Mouse (Mus musculus) heart, embryonic 13.5 days (tissue): Measurements from ENCODE around the gene Pfn3. TPM values are rescaled to one million over a fixed set of nuclear protein-coding genes. Genes with fewer than 3 reads are reported as not detected.

Source experiments
- ATAC-seq: fragments of 200-750 bp; cut with Nextera tagmentation; 2 replicates; pipeline ENCODE4 v1.8.0; 2017; ENCODE audit warnings: moderate TSS enrichment; ENCODE audit not compliant: insufficient number of reproducible peaks, low FRiP score, low TSS enrichment; ENCODE audit errors: extremely low read depth
- H3K27ac ChIP-seq: fragments of 300-500 bp; sonication (generic); replicated peaks from 2 replicates; pipeline ENCODE4 v1.5.1; 2015; ENCODE audit warnings: moderate library complexity, mild to moderate bottlenecking, inconsistent platforms
- H3K27me3 ChIP-seq: fragments of 300-500 bp; sonication (generic); replicated peaks from 2 replicates; pipeline ENCODE4 v1.6.1; 2015; ENCODE audit warnings: mild to moderate bottlenecking, inconsistent platforms
- H3K36me3 ChIP-seq: fragments of 300-500 bp; sonication (generic); 2 replicates; pipeline ENCODE4 v1.6.1; 2015; ENCODE audit warnings: mild to moderate bottlenecking, inconsistent platforms
- H3K4me1 ChIP-seq: fragments of 300-500 bp; sonication (generic); 2 replicates; pipeline ENCODE4 v1.6.1; 2015; ENCODE audit warnings: inconsistent platforms
- H3K4me2 ChIP-seq: fragments of 300-500 bp; sonication (generic); 2 replicates; pipeline ENCODE4 v1.6.1; 2015; ENCODE audit warnings: inconsistent platforms, mild to moderate bottlenecking, moderate library complexity
- H3K4me3 ChIP-seq: fragments of 300-500 bp; sonication (generic); 2 replicates; pipeline ENCODE4 v1.5.1; 2015; ENCODE audit warnings: moderate library complexity, mild to moderate bottlenecking, inconsistent platforms
- H3K9ac ChIP-seq: fragments of 300-500 bp; sonication (generic); 2 replicates; pipeline ENCODE4 v1.6.1; 2015; ENCODE audit warnings: inconsistent platforms, mild to moderate bottlenecking, moderate library complexity
- H3K9me3 ChIP-seq: fragments of 300-500 bp; sonication (generic); 2 replicates; pipeline ENCODE4 v1.6.1; 2016; ENCODE audit warnings: inconsistent platforms
- WGBS: fragments of 180-500 bp; shearing (Covaris S2); methylation state at CpG from one replicate; pipeline ENCODE4 v1.1.7; 2015; ENCODE audit warnings: mixed read lengths; 5-methylcytosine and 5-hydroxymethylcytosine counted together
- polyA plus RNA-seq: library from polyadenylated mRNA; unstranded; fragments of >200 nt; fragmentation: Nextera tagmentation; extraction: Ambion mirVana; gene quantifications from 2 replicates; pipeline ENCODE4 v1.2.1, GENCODE M21; 2015

The Pfn3 gene
- polyA plus RNA-seq, 1 experiment from 2014 or later = not detected

DNA sequence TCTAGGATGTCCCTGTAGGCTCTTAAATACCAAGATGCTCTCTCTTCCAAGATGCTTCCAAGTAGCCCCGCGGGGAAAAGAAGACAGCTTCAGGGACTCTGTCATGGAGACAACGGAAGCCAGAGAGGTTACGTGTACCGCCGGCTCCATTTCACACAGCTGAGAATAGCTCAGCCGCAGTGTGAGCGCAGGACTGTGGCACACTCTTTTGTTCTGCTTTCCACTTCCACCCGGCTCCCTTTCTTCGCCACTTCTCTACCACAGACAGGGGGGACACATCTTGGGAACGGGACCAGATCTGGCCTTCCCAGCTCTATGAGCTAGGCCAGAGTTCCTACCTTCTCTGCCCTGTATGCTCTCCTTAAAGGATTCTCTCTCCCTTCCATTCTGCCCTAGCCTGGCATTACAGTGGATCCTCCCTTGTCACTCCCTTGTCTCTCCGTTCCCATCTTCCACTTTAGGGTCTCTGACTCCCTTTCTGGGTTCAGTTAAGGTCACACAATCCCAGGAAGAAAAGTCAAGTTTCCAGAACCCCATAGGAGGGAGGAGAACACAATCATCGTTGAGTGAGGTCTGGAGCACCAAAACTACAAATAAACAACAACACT is 9.1 kb downstream of the Pfn3 start:
- no peaks in the 10 kb centered on the region for H3K4me1 ChIP-seq
- no peak overlapping the region for H3K27ac ChIP-seq
- H3K27me3 ChIP-seq = peaks cover 97% of the 10 kb centered on the region
- peak overlapping the region; percentile 0; the same call in 1 of the 2 replicates for H3K9ac ChIP-seq
- no peaks in the 10 kb centered on the region for H3K36me3 ChIP-seq
- H3K9me3 ChIP-seq = no peaks in the 10 kb centered on the region
- whole genome bisulfite sequencing = 57% methylated on average over 13 of the region's 13 CpGs
- no peak overlapping the region for H3K4me2 ChIP-seq
- no peak for ATAC-seq
- H3K4me3 ChIP-seq = no peak overlapping the region

DNA sequence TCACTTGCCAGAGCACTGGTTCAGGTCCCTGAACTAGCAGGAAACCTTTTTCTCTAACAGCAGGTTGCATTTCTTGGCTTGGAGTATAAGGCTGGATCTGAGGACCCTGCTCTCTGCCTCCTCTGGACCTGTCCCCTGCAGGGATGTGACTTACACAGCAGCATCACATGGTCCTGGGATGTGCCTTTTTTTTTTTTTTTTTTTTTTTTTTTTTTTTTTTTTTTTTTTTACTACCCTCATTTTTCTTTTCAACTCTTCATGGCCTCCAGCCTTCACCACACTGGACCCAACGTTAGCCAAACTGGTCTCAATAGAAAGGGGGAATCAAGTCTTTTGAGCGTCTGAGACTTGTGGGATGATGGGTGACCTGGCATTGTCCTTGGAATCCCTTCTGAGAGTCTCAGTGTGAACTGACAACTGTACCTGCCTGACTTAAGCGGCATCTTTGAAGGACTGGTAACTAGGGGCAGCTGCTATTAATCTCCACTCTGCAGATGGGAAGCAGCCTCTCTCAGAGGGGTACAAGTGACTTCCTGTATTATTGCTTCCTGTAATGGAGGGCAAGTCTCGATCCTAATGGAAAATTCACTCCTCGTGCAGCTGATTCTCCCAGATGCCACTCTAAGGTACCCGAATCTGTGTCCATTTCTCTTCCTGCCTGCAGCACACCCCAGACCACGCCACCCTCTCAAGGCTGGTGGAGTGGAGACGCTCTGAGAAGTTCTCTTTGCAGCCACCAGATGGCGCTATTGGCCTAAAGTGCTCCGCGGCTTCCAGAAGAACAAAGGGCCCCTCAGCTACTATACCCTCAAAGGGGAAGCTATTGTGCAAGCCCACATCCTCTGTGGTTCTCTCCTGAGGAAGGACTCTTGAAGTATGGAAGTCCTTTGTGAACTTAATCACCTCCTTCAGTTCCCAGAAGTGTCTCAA is 9.9 kb downstream of the Pfn3 start:
- ATAC-seq = no peak
- Histone ChIP-seq H3K27me3 (peaks cover 97% of the 10 kb centered on the region), H3K4me3 (no peak overlapping the region), H3K4me1 (no peaks in the 10 kb centered on the region), H3K27ac (no peak overlapping the region), H3K36me3 (no peaks in the 10 kb centered on the region), H3K4me2 (no peak overlapping the region; the same call in 1 of the 2 replicates), H3K9me3 (no peaks in the 10 kb centered on the region), H3K9ac (peak overlapping the region; percentile 0; the same call in 1 of the 2 replicates)
- 12% methylated on average over 11 of the region's 11 CpGs for WGBS

DNA sequence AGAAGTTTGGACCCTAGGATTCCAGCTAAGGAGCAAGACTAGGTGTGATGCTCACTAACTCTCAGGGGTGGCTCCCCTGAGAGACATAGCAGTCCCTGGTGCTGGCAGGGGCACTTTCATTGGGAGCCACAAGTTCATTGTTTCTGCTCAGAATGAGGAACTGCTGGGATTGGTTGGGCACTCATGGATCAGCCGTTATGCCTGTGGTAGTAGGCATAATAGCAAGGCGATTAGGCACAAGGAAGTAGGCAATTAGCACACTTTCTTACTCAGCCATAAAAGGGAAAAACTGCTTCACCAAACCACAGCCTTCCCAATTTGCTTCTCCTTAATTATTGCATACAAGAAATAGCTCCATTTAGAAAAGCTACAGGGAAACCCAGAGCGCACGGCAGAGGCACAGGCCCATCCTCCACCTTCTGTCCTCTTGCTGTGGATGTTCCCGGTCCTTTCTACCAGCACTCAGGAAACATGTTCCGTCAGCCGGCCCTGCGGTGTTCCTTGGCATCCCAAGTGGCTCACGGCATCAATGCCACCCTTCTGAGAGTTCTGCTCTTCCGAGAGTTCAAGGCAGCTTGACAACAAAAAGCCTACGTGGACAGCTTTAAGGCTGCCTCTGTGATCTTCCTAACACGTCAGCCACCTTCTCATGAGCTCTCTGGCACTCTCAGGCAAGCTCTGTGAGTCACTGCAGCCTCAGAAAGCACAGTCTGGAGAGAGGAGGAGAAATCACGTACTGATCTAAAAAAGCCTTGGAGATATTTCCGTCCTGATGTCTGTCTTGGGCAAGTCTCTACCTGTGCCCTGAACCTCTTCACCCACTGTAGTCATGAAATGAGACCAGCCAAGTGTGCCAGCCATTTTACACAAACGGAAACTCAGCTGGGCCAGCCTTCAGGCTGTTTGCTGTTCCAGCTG is 10.8 kb downstream of the Pfn3 start:
- Histone ChIP-seq H3K27me3 (peaks cover 97% of the 10 kb centered on the region), H3K4me2 (no peak overlapping the region), H3K36me3 (no peaks in the 10 kb centered on the region), H3K9ac (no peak overlapping the region), H3K9me3 (no peaks in the 10 kb centered on the region), H3K27ac (no peak overlapping the region), H3K4me1 (no peaks in the 10 kb centered on the region), H3K4me3 (no peak overlapping the region)
- WGBS = 67% methylated on average over 15 of the region's 15 CpGs
- no peak for ATAC-seq

DNA sequence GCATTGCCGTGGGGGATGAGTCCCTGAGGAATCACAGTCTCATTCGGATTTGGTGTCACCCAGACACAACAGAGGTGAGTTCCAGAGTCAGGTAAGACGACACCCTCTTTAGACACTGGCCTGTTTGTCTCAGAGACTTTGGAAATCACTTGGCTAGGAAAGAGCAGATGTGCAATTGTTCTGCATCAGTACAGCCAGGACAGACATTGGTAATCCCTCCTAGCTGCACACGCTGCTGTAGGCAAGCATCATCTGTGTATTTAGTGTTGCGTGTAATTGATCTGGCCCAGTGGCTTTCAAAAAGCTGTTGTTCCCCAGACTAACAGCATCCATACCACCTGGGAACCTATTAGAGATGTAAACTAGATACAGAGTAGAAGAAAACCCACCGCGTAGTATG is 11.8 kb downstream of the Pfn3 start:
- H3K36me3 ChIP-seq = no peaks in the 10 kb centered on the region
- no peaks in the 10 kb centered on the region for H3K9me3 ChIP-seq
- H3K27me3 ChIP-seq = peaks cover 94% of the 10 kb centered on the region
- no peak overlapping the region for H3K9ac ChIP-seq
- H3K4me3 ChIP-seq = no peak overlapping the region
- H3K4me2 ChIP-seq = no peak overlapping the region
- H3K4me1 ChIP-seq = no peaks in the 10 kb centered on the region
- no peak for ATAC-seq
- H3K27ac ChIP-seq = no peak overlapping the region
- 75% methylated on average over 7 of the region's 7 CpGs for WGBS

DNA sequence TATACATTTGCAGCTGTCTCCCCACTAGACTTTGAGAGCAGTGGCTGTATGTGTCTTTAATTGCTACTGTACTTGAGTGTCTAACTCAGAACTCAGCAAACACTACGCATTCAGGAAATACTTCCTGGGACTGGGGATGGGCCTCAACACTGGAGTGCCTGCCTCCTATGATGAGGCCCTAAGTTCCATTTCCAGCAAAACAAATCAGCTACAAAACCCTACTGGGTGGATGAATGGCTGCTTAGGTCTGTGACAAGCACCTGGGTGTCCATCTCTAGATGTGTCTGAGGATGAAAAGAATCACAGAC is 15.0 kb downstream of the Pfn3 start:
- WGBS = 76% methylated on average over 1 of the region's 1 CpGs
- Histone ChIP-seq H3K9me3 (no peaks in the 10 kb centered on the region), H3K27ac (no peak overlapping the region), H3K36me3 (no peaks in the 10 kb centered on the region), H3K4me1 (no peaks in the 10 kb centered on the region), H3K27me3 (peaks cover 75% of the 10 kb centered on the region), H3K4me2 (no peak overlapping the region), H3K9ac (no peak overlapping the region), H3K4me3 (no peak overlapping the region)
- ATAC-seq = no peak

DNA sequence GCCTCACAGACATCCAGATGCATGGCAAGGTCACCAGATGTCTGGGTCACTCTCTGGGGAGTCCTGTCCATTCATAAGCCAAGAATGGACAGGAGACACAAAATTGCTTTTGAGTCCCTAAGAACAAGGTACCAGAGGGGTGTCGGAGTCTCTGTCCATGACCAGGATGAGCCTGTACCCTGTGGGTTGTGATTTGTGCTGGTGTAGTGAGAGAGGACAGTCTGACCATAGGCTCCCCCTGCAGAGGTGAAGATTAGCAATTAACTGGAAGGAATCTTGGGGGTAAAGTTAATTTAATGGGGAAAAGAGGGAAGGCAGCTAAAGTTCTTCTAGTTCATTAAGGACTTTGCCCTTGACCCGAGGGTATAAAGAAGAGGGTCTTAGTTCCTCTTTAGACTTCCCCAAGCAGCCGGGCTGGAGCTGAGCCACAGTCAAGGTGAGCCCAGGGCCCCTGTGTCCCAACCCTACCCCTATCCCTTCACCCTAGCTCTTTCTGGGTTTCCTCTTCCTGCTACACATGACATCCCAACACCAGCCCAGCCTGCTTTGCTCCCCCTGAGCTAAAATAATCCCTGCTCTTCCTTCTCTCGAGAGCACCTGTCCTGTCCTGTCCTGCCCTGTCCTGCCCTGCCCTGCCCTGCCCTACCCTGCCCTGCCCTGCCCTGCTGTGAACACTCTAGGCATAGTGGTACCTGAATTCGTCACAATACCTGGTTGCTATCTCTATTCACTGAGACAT is 15.6 kb downstream of the Pfn3 start:
- Histone ChIP-seq H3K4me2 (no peak overlapping the region), H3K9ac (no peak overlapping the region), H3K9me3 (no peaks in the 10 kb centered on the region), H3K4me3 (no peak overlapping the region), H3K36me3 (no peaks in the 10 kb centered on the region), H3K27me3 (peaks cover 76% of the 10 kb centered on the region), H3K27ac (no peak overlapping the region), H3K4me1 (no peaks in the 10 kb centered on the region)
- ATAC-seq = no peak
- WGBS = 55% methylated on average over 5 of the region's 5 CpGs

DNA sequence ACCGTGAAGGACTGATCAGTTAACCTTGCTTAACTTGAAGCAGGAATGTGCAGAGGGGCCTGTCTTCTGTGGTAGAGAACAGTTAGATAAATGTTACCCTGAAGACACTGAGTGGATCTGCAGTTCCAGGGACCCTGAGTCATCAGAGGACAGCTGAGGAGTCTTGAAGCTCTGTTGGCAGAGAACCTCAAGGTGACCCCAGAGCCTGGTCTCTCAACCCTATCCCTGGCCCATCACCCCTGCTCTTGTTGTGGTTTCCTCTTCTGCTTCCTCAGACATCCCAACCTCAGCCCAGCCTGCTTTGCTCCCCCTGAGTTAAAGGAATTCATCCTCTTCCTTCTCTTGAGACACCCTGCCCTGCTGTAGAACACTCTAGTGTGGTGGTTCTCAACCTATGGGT is 16.9 kb downstream of the Pfn3 start, which contains the start of gene Slc34a1:
TSS of gene Slc34a1 (plus strand) at position 100 of the 400 bp plus-strand sequence.
- Histone ChIP-seq H3K9me3 (no peaks in the 10 kb centered on the region), H3K4me1 (no peaks in the 10 kb centered on the region), H3K36me3 (no peaks in the 10 kb centered on the region), H3K9ac (no peak within 1 kb of the TSS), H3K27ac (no peak within 1 kb of the TSS), H3K4me3 (no peak within 1 kb of the TSS), H3K4me2 (no peak within 1 kb of the TSS), H3K27me3 (peaks cover 69% of the 10 kb centered on the region)
- no peak for ATAC-seq
- 56% methylated on average over 1 of the region's 1 CpGs for WGBS

DNA sequence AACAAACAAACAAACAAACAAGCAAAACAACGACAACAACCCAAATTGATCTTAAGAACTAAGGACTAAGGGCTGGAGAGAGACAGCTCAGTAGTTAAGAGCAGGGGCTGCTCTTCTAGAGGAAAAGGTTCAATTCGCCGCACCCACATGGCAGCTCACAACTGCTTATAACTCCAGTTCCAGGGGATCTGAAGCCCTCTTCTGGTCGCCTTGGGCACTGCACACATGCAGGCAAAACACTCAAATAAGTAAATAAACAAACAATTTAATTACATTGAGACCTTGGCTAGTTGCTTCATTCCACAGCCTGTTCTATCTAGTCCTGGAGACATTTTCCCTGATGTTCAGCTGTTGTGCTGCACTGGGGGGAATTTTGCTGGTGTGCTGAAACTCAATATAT is 22.1 kb downstream of the Pfn3 start:
- 70% methylated on average over 4 of the region's 4 CpGs for WGBS
- Histone ChIP-seq H3K4me2 (no peak overlapping the region), H3K36me3 (no peaks in the 10 kb centered on the region), H3K4me3 (no peak overlapping the region), H3K9me3 (0 out of 2 replicates have a peak, but pooled peaks cover 3% of the 10 kb centered on the region), H3K27ac (no peak overlapping the region), H3K9ac (no peak overlapping the region), H3K4me1 (no peaks in the 10 kb centered on the region), H3K27me3 (peaks cover 23% of the 10 kb centered on the region)
- ATAC-seq = no peak

DNA sequence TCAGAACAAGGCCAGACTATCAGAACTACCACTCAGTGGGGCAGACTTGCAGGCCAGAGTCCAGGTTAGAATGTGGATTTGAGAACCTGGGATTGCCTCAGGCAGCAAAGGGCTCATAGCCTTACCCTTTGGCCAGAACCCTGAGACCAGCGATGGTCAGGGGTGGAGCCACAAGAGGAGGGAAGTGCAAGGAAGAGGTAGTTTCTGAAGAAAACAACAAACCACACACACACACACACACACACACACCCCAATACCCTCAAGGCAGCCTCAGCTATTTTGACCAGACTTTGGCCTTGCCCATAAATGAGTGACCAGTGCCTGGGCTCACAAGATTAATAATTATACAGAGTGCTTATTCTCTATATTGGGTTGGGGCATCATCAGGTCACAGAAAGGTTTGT is 23.4 kb downstream of the Pfn3 start:
- Histone ChIP-seq H3K4me2 (no peak overlapping the region), H3K4me3 (no peak overlapping the region), H3K27ac (no peak overlapping the region), H3K9me3 (0 out of 2 replicates have a peak, but pooled peaks cover 3% of the 10 kb centered on the region), H3K4me1 (no peaks in the 10 kb centered on the region), H3K27me3 (peaks cover 20% of the 10 kb centered on the region), H3K9ac (no peak overlapping the region), H3K36me3 (no peaks in the 10 kb centered on the region)
- WGBS = 75% methylated on average over 1 of the region's 1 CpGs
- no peak for ATAC-seq

DNA sequence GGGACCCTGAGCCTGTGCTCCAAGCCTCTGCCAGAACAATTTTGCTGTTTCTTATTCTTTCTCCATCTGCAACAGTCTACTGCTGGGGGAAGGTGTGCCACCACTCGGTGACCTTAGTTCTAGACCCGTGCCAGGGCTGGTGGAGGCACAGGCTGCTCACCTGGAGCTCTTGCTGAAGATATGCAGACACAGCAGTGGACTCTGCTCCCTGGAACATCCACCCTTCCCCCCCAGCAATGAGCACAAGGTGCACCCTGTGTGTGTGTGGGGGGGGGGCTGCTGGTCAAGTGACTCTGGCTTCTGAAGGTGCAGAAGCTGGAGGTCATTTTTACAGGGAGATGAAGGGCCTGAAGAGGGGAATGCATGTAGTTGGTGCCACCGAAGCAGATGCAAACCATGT is 24.4 kb downstream of the Pfn3 start:
- Histone ChIP-seq H3K9me3 (0 out of 2 replicates have a peak, but pooled peaks cover 3% of the 10 kb centered on the region), H3K27me3 (peaks cover 16% of the 10 kb centered on the region), H3K27ac (no peak overlapping the region), H3K4me2 (no peak overlapping the region), H3K4me1 (no peaks in the 10 kb centered on the region), H3K36me3 (no peaks in the 10 kb centered on the region), H3K9ac (no peak overlapping the region), H3K4me3 (no peak overlapping the region)
- WGBS = 74% methylated on average over 3 of the region's 3 CpGs
- no peak for ATAC-seq
